Mouse (Mus musculus) frontal cortex, postnatal 25 days (tissue): ENCODE measurements around the gene Rpl3l.

Source experiments
- DNase-seq, 2 experiments: peaks; one replicate each; pipeline ENCODE4 v3.0.0; 2022; ENCODE audit warnings: low spot score in 2 of 2

Rpl3l gene

GRCm38 (mm10) chr17:24742307-24742706, 14.7 kb downstream of the Rpl3l start:
- no peak for DNase-seq

DNA sequence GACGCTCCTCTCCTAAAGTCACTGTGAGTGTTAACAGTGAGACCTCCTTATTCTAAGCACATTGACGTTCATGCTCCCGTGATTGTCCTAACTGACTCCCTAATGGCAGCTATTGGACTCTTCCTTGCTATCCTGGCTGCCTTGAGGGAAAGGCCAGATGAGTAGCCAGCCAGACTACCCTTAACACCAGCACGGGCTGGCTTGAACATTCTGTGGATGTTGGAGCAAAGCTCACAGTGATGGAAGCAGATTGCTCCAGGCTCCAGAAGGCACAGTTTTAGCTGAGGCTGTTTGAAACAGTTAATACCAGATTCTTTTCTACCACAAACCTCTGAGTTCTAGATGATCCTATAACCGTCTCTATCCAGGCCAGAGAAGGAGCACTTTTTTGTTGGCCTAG, 16.3 kb downstream of the Rpl3l start:
- DNase-seq, result no peak

DNA sequence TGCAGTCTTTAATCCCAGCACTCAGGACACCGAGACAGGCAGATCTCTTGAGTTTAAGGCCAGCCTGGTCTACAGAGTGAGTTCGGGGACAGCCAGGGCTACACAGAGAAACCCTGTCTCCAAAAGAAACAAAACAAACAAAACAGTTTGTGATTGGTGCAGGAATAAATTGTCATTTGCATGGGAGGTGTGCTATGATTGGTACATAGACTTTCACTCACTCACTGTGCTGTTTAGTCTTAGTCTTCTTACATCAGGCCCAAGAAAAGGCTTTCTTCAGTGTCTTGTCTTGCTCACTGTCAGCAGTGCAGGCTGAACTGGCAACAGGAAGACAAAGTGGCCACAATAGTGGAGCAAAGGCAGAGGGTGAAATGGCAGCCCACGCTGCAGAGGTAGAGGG, 16.8 kb downstream of the Rpl3l start:
- DNase-seq, result no peak

GRCm38 (mm10) chr17:24745526-24746497, 18.2 kb downstream of the Rpl3l start:
- DNase-seq, result peak; percentile 68 to 81

DNA sequence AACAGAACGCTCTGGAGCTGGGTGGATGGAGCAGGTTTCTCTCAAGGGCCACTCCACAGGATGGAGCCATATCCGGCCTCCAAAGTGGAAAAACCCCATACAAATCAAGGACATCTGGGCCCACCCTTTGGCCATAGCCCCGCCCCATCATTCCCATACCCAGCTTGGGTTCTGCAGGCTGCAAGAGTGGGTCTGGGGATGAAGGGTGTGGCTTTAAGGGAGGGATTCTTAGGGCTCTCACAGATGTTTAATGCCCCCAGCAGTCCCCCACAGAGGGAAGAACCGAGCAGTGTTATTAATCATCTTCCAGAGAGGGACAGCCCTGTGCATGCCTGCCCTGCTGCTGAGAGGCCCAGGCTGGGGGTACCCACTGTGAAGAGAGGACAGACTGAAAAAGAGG, 19.4 kb downstream of the Rpl3l start:
- DNase-seq, result no peak

DNA sequence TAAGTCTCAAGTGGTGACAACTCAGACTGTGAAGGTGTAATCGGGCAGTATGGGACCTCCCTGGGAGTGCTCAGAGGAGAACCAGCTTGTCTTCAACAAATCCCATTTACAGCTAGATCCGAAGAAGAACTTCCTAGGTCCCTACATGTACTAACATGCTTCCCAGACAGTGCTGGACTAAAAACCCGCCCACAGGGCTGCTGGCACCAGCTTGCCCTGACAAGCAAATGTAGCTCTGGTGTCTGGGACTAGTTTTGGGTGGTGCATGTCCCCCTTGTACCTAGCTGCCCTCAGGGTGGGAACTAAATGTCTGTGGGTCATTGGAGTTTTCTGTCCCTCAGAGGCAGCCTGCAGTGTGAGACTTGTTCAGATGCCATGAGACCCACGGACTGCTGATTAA, 23.9 kb downstream of the Rpl3l start:
- no peak for DNase-seq

DNA sequence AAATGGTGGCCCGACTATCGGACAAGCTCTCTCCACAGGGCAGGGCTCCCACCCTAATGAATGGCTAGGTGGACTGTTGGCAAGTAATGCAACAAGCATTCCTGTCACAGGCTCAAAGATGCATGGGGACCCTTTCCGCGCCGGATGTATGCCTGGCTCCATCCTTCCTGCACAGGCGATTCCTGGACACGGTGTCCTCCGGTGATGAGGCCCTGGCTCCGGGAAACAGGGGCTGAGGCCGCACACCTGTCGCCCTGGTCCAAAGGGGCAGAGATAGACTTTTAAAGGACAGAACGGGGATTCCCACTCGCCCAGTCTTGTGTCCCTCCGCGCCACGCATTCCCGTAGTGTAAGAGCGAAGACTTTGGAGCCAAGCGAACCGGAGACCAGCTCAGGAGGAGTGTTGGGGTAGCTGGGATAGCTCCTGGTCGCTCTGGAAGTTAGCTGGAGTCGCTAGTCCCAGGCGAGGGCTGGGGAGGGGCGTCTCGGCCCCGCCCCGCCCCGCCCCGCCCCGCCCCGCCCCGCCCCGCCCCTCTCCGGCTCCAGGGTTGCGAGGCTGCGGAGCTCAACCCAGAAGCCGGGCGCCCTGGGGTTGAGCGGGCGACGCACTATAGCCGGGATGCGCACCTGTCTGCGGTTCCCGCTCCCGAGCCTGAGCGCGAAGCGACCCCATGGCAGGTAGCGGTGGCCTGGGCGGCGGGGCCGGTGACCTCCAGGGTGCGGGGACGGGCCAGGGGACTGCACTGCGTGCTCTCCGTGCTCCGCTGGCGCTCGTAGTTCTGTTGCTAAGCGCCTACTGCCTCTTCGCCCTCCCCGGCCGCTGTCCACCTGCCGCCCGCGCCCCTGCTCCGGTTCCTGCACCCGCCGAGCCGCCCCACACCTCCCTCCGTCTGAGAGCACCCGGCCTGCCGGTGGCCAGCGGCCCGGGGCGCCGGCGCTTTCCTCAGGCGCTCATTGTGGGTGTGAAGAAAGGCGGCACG, 25.1 kb downstream of the Rpl3l start, which contains the start of gene Hs3st6:
Gene Hs3st6 (plus strand): TSS at position 574 of the 980 bp plus-strand sequence.
- DNase-seq, result no peak

DNA sequence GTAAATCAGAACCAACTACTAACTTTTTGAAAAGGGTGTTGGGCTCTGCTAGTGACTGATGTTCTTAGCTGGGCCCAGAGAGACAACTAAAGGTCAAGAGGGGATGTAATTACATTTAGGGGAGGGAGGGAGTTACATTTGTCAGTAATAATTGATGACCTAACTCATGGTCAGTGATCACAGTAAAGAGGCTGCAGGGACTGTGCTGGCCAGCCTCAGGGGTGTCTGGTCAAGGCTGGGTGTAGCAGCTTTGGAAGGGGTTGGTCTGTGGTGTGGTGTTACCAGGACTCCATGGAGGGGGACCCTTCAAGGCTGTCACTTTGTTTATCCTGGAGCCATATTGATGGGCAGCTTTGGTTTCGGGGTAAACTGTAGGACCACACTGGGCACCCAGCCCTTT, 29.8 kb downstream of the Rpl3l start:
- DNase-seq, result no peak

DNA sequence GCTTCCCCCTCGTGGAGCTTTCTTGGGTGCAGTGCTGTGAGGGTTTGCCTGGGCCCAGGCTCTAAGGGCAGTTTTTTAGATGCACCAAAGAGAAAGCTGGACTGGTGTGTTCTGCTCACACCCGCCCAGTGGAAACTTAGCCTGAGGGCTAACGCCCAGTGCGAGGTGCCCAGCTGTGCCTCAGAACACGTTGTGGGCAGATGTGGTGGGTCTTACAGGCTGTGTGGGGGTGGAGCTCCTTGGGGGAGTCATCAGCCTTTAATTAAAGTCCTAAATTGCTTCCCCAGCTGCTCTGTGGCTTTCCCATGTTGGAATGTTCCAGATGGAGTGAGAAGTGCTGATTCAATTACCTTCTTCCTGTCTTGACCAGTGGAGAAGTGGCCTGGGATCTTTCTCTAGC, 33.5 kb downstream of the Rpl3l start:
- no peak for DNase-seq

GRCm38 (mm10) chr17:24765016-24765905, 37.6 kb downstream of the Rpl3l start:
- no peak for DNase-seq

GRCm38 (mm10) chr17:24766266-24766875, 38.8 kb downstream of the Rpl3l start:
- DNase-seq, result no peak

DNA sequence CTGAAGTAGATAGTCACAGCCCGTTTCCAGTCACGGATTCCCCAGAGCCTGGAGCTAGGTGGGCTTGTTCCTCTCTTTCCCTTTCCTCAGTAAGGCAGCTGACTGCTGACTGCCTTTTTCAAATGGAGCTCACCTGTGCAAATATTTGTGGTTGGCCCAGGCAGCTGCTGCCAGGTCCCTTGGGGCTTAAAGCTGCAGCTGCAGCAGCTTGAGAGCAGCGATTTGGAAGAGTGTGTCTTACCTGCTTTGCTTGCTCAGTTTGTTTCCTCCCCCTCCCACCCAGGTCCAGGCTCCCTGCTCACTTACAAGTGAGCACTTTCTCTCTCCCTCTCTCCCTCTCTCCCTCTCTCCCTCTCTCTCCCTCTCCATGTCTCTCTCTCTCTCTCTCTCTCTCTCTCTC, 41.5 kb downstream of the Rpl3l start:
- DNase-seq, result no peak

DNA sequence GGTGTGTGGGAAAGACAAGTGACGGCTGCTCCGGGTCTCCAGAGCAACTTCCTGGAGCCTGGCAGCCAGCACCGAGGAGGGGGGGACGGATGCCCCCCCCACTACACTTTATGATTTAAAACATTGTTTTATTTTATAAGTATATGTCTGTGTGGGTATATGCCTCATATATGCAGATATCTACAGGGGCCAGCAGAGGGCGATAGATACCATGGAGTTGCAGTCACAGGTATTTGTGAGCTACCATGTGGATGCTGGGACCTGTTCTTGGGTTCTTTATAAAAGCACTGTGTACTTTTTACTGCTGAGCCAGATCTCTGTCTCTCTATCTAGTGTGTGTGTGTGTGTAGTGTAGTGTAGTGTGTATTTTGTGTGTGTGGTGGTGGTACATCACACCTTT, 45.6 kb downstream of the Rpl3l start:
- no peak for DNase-seq

DNA sequence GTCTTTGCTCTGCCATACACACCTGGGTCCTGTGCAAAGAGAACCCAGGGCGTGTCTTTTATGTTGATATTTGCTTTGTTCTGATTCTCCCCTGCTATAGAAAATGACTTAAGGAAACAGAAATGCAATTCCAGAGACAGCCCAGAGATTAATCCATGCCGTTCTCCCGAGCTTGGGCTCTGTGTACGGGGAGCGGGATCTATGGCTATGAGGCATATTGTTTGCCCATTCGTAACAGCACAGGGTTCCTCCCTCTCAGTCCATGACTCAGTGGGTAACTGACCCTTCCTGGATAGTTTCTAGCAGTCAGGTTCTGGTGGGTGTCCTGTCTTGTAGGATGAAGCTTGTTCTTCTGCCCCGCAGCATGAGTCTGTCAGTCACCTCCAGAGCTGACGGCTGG, 47.6 kb downstream of the Rpl3l start:
- no peak for DNase-seq

- no peak for DNase-seq
Measured at GRCm38 (mm10) chr17:24777073-24777472, 49.5 kb downstream of the Rpl3l start.

DNA sequence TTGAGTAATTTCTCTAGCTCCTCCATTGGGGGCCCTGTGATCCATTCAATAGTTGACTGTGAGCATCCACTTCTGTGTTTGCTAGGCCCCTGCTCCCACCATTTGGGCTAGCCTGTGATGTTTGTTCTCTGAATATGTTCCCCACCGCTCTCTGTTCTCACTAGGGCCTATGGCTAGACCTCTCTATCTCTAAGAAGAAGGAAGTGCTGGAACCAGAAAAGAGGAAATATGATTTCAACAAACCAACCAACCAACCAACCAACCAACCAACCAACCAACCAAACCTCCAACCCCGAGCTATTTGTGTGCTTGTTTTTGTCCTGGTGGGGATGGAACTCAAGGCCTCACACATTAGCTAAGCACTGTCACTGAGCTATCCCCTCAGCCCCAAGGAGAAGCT, 53.2 kb downstream of the Rpl3l start:
- DNase-seq, result no peak
